ENCODE assay signal across 21 mouse cellular contexts in genomic region chr11:113142816-113143215, GRCm38 (mm10).
A peak's percentile ranks its signal among the peaks of the same experiment; 100 is the strongest.
DNase-seq lines count a peak whose midpoint lies in the region; ATAC-seq and TF ChIP-seq lines count a peak whose summit lies in the region.
"Had no signal": no experiment of that assay in that cellular context is flagged by ENCODE, and none has a peak within 500 bp of the region (broad histone marks: within the 10 kb centered on the region; RNA-seq: fewer than 3 reads in every experiment).

No protein-coding gene starts in this region.

- no peak for TF ChIP-seq POLR2A in lung, adult 2 months (IDR thresholded peaks at IDR 0.05; ENCODE audit: borderline replicate concordance, extremely low read depth, low read depth, low read length)

- 20% methylated on average over 1 of the region's 1 CpGs for WGBS in hindbrain, embryonic 14.5 days
- 29% methylated on average over 1 of the region's 1 CpGs for WGBS in hindbrain, postnatal 0 days
- WGBS in lung, embryonic 15.5 days, result 14% methylated on average over 1 of the region's 1 CpGs
- WGBS in lung, adult 2 months, result 39% methylated on average over 1 of the region's 1 CpGs
- WGBS in hindbrain, embryonic 15.5 days, result 60% methylated on average over 1 of the region's 1 CpGs

- no peaks in the 10 kb centered on the region for H3K27me3 ChIP-seq in hindbrain, embryonic 14.5 days (ENCODE audit: control insufficient read depth, insufficient read depth, low read length)
- no peaks in the 10 kb centered on the region for H3K27me3 ChIP-seq in hindbrain, postnatal 0 days (ENCODE audit: insufficient read depth, low read length)
- no peaks in the 10 kb centered on the region for H3K27me3 ChIP-seq in lung, embryonic 15.5 days
- no peaks in the 10 kb centered on the region for H3K27me3 ChIP-seq in hindbrain, embryonic 15.5 days
- H3K27me3 ChIP-seq: embryonic facial prominence, embryonic 13.5 days; limb, embryonic 15.5 days had no signal

- peak; percentile 32 for DNase-seq in embryo, embryonic 10 days (ENCODE audit: low spot score)
- DNase-seq in embryo, embryonic 9.5 days (ENCODE audit: extremely low spot score), result no peak
- no peak for DNase-seq in hindbrain, embryonic 14.5 days (ENCODE audit: low spot score)
- no peak for DNase-seq in hindbrain, postnatal 0 days (ENCODE audit: low spot score)
- no peak for DNase-seq in lung, adult 2 months
- DNase-seq in liver, result no peak
- DNase-seq: adrenal gland, postnatal 14 days; cerebellum, adult 9-11 months; gastrocnemius, postnatal 36 days; heart, postnatal 10 days; kidney, postnatal 10 days; thymus, postnatal 25 days had no signal

- no peak overlapping the region for H3K4me3 ChIP-seq in hindbrain, embryonic 14.5 days (replicated peaks; ENCODE audit: low read length)
- no peak overlapping the region for H3K4me3 ChIP-seq in hindbrain, postnatal 0 days (ENCODE audit: low read length)
- no peak overlapping the region for H3K4me3 ChIP-seq in lung, embryonic 15.5 days
- no peak overlapping the region for H3K4me3 ChIP-seq in lung, adult 2 months (replicated peaks; ENCODE audit: extremely low read depth, low read depth, low read length)
- H3K4me3 ChIP-seq in hindbrain, embryonic 15.5 days, result no peak overlapping the region
- H3K4me3 ChIP-seq: embryonic facial prominence, embryonic 13.5 days; heart, embryonic 10.5 days; limb, embryonic 15.5 days had no signal

- peak overlapping the region; percentile 55; the same call in 1 of the 2 replicates for H3K27ac ChIP-seq in hindbrain, embryonic 14.5 days
- no peak overlapping the region for H3K27ac ChIP-seq in hindbrain, postnatal 0 days
- H3K27ac ChIP-seq in lung, embryonic 15.5 days, result 0 out of 2 replicates have a peak overlapping the region, but pooled peaks have one; percentile 12
- H3K27ac ChIP-seq in hindbrain, embryonic 15.5 days (replicated peaks), result peak overlapping the region; percentile 70; the same call in 1 of the 2 replicates
- H3K27ac ChIP-seq: embryonic facial prominence, embryonic 13.5 days; heart, embryonic 10.5 days; limb, embryonic 15.5 days; macrophage had no signal

- TF ChIP-seq CTCF in hindbrain, postnatal 0 days (IDR thresholded peaks at IDR 0.05; ENCODE audit: low read depth), result no peak
- TF ChIP-seq CTCF in lung, adult 2 months (IDR thresholded peaks at IDR 0.05; ENCODE audit: insufficient read depth, low read length), result no peak

- peaks cover 40% of the 10 kb centered on the region for H3K4me1 ChIP-seq in hindbrain, embryonic 14.5 days (replicated peaks; ENCODE audit: control insufficient read depth, insufficient read depth, low read length)
- peaks cover 32% of the 10 kb centered on the region for H3K4me1 ChIP-seq in hindbrain, postnatal 0 days (ENCODE audit: insufficient read depth, low read length)
- peaks cover 37% of the 10 kb centered on the region for H3K4me1 ChIP-seq in lung, embryonic 15.5 days
- 0 out of 2 replicates have a peak, but pooled peaks cover 2% of the 10 kb centered on the region for H3K4me1 ChIP-seq in lung, adult 2 months (ENCODE audit: control insufficient read depth, insufficient read depth, low read length)
- peaks cover 67% of the 10 kb centered on the region for H3K4me1 ChIP-seq in hindbrain, embryonic 15.5 days (replicated peaks)

- ATAC-seq in hindbrain, embryonic 14.5 days (ENCODE audit: low FRiP score), result no peak
- no peak for ATAC-seq in hindbrain, postnatal 0 days
- no peak for ATAC-seq in lung, embryonic 15.5 days (ENCODE audit: borderline replicate concordance, extremely low read depth, low FRiP score, low TSS enrichment)
- ATAC-seq in hindbrain, embryonic 15.5 days (ENCODE audit: low FRiP score, low read depth), result no peak
- ATAC-seq: CD4-positive, CD25-positive, alpha-beta regulatory T cell, adult 4 months; inflammation-experienced regulatory T-cells, adult 6 months had no signal

- H3K4me2 ChIP-seq in hindbrain, embryonic 14.5 days (replicated peaks), result no peak overlapping the region
- H3K4me2 ChIP-seq in hindbrain, postnatal 0 days (ENCODE audit: low read depth, low read length), result no peak overlapping the region
- H3K4me2 ChIP-seq in lung, embryonic 15.5 days, result no peak overlapping the region
- no peak overlapping the region for H3K4me2 ChIP-seq in hindbrain, embryonic 15.5 days
- H3K4me2 ChIP-seq: embryonic facial prominence, embryonic 13.5 days; limb, embryonic 15.5 days; midbrain, embryonic 11.5 days had no signal

- H3K36me3 ChIP-seq in hindbrain, embryonic 14.5 days (replicated peaks; ENCODE audit: control insufficient read depth, insufficient read depth), result no peaks in the 10 kb centered on the region
- H3K36me3 ChIP-seq in hindbrain, postnatal 0 days (ENCODE audit: insufficient read depth, low read length), result no peaks in the 10 kb centered on the region
- H3K36me3 ChIP-seq in lung, embryonic 15.5 days, result no peaks in the 10 kb centered on the region
- no peaks in the 10 kb centered on the region for H3K36me3 ChIP-seq in hindbrain, embryonic 15.5 days
- H3K36me3 ChIP-seq: embryonic facial prominence, embryonic 13.5 days; heart, embryonic 10.5 days; limb, embryonic 15.5 days had no signal

- no peak overlapping the region for H3K9ac ChIP-seq in hindbrain, embryonic 14.5 days
- no peak overlapping the region for H3K9ac ChIP-seq in hindbrain, postnatal 0 days (replicated peaks; ENCODE audit: low read length)
- no peak overlapping the region for H3K9ac ChIP-seq in lung, embryonic 15.5 days
- H3K9ac ChIP-seq in hindbrain, embryonic 15.5 days, result no peak overlapping the region
- H3K9ac ChIP-seq: embryonic facial prominence, embryonic 13.5 days; limb, embryonic 15.5 days had no signal

- H3K9me3 ChIP-seq in hindbrain, embryonic 14.5 days (ENCODE audit: control insufficient read depth, low read length), result no peaks in the 10 kb centered on the region
- no peaks in the 10 kb centered on the region for H3K9me3 ChIP-seq in hindbrain, postnatal 0 days (ENCODE audit: low read length)
- no peaks in the 10 kb centered on the region for H3K9me3 ChIP-seq in lung, embryonic 15.5 days
- H3K9me3 ChIP-seq in hindbrain, embryonic 15.5 days, result no peaks in the 10 kb centered on the region
- H3K9me3 ChIP-seq: embryonic facial prominence, embryonic 13.5 days; heart, embryonic 10.5 days; limb, embryonic 15.5 days had no signal
